Mouse (Mus musculus) layer of hippocampus, adult 18-20 months (tissue): ENCODE measurements around the gene Rfwd3. TPM values are rescaled to one million over a fixed set of nuclear protein-coding genes. Genes with fewer than 3 reads are reported as not detected.
"Not testable (repeated sequence)": the region's sequence is repeated elsewhere in the genome, so short reads cannot be mapped to it uniquely, and the experiment has no call there.

Experiments
- DNase-seq, 2 experiments: peaks; one replicate each; pipeline ENCODE4 v3.0.0; 2022; ENCODE audit warnings: low spot score in 2 of 2
- total RNA-seq, 2 experiments: library from RNA; stranded (reverse); gene quantifications; 2 replicates each; pipeline ENCODE4 v1.2.3; 2021

The Rfwd3 gene
- total RNA-seq, 2 experiments from 2014 or later = 24.2 to 25.0 TPM

GRCm38 (mm10) chr8:111291733-111292132 lies 8.3 kb downstream of the Rfwd3 start:
- DNase-seq = no peak

- DNase-seq = no peak
Measured at GRCm38 (mm10) chr8:111290586-111290985, 9.4 kb downstream of the Rfwd3 start.

GRCm38 (mm10) chr8:111285603-111286002 lies 14.4 kb downstream of the Rfwd3 start:
- DNase-seq = no peak

GRCm38 (mm10) chr8:111282093-111282492 lies 17.9 kb downstream of the Rfwd3 start:
- no peak for DNase-seq

GRCm38 (mm10) chr8:111268277-111268676 lies 31.7 kb downstream of the Rfwd3 start:
- DNase-seq = peak in 1 of 2 experiments; percentile 12

- not testable (repeated sequence) for DNase-seq
Measured at GRCm38 (mm10) chr8:111266161-111266560, 33.9 kb downstream of the Rfwd3 start.

GRCm38 (mm10) chr8:111264693-111265220 lies 35.3 kb downstream of the Rfwd3 start:
- no peak for DNase-seq

- no peak for DNase-seq
Measured at GRCm38 (mm10) chr8:111261981-111262381, 38.0 kb downstream of the Rfwd3 start.

GRCm38 (mm10) chr8:111260251-111260650 lies 39.8 kb downstream of the Rfwd3 start:
- DNase-seq = no peak

- DNase-seq = no peak
Measured at GRCm38 (mm10) chr8:111259408-111259741, 40.6 kb downstream of the Rfwd3 start.

- peak; percentile 89 to 93 for DNase-seq
Measured at GRCm38 (mm10) chr8:111258631-111259407, 41.2 kb downstream of the Rfwd3 start, which contains the start of gene Glg1. TSS of gene Glg1 (minus strand) at chr8:111259216.

- DNase-seq = no peak
Measured at GRCm38 (mm10) chr8:111258010-111258630, 41.9 kb downstream of the Rfwd3 start.

- DNase-seq = no peak
Measured at GRCm38 (mm10) chr8:111252487-111253112, 47.4 kb downstream of the Rfwd3 start.

- no peak for DNase-seq
Measured at GRCm38 (mm10) chr8:111250111-111250510, 49.9 kb downstream of the Rfwd3 start.

- no peak for DNase-seq
Measured at GRCm38 (mm10) chr8:111248136-111248535, 51.9 kb downstream of the Rfwd3 start.

GRCm38 (mm10) chr8:111246864-111247263 lies 53.2 kb downstream of the Rfwd3 start:
- DNase-seq = not testable (repeated sequence)

GRCm38 (mm10) chr8:111246287-111246830 lies 53.7 kb downstream of the Rfwd3 start:
- DNase-seq = no peak

GRCm38 (mm10) chr8:111237301-111237700 lies 62.7 kb downstream of the Rfwd3 start:
- no peak for DNase-seq

GRCm38 (mm10) chr8:111233730-111234129 lies 66.3 kb downstream of the Rfwd3 start:
- DNase-seq = no peak

GRCm38 (mm10) chr8:111224153-111224552 lies 75.9 kb downstream of the Rfwd3 start:
- peak; percentile 6 to 52 for DNase-seq
